Mouse (Mus musculus) lung, postnatal 0 days (tissue): ENCODE measurements at regions not wholly inside any gene's neighbourhood (a gene's known extent, or its start where the extent isn't known, plus 50 kb on each side); places are given as distances from the start of the nearest gene placed in this dataset.

Experiments used
- CTCF ChIP-seq: IDR thresholded peaks from 2 replicates; pipeline ENCODE4 v1.5.1; 2016; ENCODE audit warnings: antibody characterized with exemption, mild to moderate bottlenecking
- EP300 ChIP-seq: IDR thresholded peaks from 2 replicates; pipeline ENCODE4 v1.6.1; 2016; ENCODE audit warnings: antibody characterized with exemption, mild to moderate bottlenecking, control low read depth

GRCm38 (mm10) chr19:52534758-52535157 lies 270.7 kb downstream of the Ins1 start:
- TF ChIP-seq CTCF (no peak), EP300 (no peak)
